Mouse (Mus musculus) MEL (cell line): ENCODE results near the gene Pigp. TPM values are rescaled to one million over a fixed set of nuclear protein-coding genes. Genes with fewer than 3 reads are reported as not detected.
A peak's percentile ranks its signal among the peaks of the same experiment; 100 is the strongest.

ENCODE experiments used
- DNase-seq: peaks from one replicate; pipeline ENCODE4 v3.0.0; 2011; ENCODE audit warnings: low read depth, low spot score
- H3K27ac ChIP-seq: 2 replicates; pipeline ENCODE4 v1.5.1; 2012; ENCODE audit warnings: low read depth, mild to moderate bottlenecking, control low read depth, low read length, moderate library complexity; ENCODE audit not compliant: control insufficient read depth
- H3K27me3 ChIP-seq, 2 experiments: fragments of 150-350 bp in 1 of 2; sonication (generic) in 1 of 2; 2 replicates each; pipeline ENCODE4 v1.6.1; 2012; ENCODE audit warnings: low read length in 2 of 2, mild to moderate bottlenecking in 2 of 2, improper control_type of control experiment in 1 of 2, moderate library complexity in 1 of 2; ENCODE audit not compliant: insufficient read depth in 2 of 2, control insufficient read depth in 1 of 2
- H3K36me3 ChIP-seq, 2 experiments: 2 replicates each; pipeline ENCODE4 v1.6.1; 2012 to 2014; ENCODE audit warnings: low read length in 2 of 2, improper control_type of control experiment in 1 of 2, inconsistent platforms in 1 of 2, mild to moderate bottlenecking in 1 of 2; ENCODE audit not compliant: insufficient read depth in 2 of 2, control insufficient read depth in 1 of 2
- H3K4me1 ChIP-seq, 2 experiments: fragments of 150-350 bp in 1 of 2; sonication (generic) in 1 of 2; 2 replicates each; pipeline ENCODE4 v1.6.1; 2012; ENCODE audit warnings: low read length in 2 of 2, improper control_type of control experiment in 1 of 2, mild to moderate bottlenecking in 1 of 2; ENCODE audit not compliant: insufficient read depth in 2 of 2, control insufficient read depth in 1 of 2
- H3K4me3 ChIP-seq, 2 experiments: fragments of 150-350 bp in 1 of 2; sonication (generic) in 1 of 2; 2 replicates each; pipeline ENCODE4 v1.5.1; 2012; ENCODE audit warnings: low read depth in 2 of 2, low read length in 2 of 2, mild to moderate bottlenecking in 2 of 2, moderate library complexity in 2 of 2, control low read depth in 1 of 2, improper control_type of control experiment in 1 of 2; ENCODE audit not compliant: control insufficient read depth in 1 of 2, insufficient read depth in 1 of 2
- H3K79me2 ChIP-seq: 2 replicates; pipeline ENCODE4 v1.6.1; 2012; ENCODE audit warnings: mild to moderate bottlenecking, low read length, moderate library complexity; ENCODE audit not compliant: control insufficient read depth, poor library complexity, insufficient read depth
- H3K9ac ChIP-seq: 2 replicates; pipeline ENCODE4 v1.6.1; 2012; ENCODE audit warnings: low read depth, mild to moderate bottlenecking, control low read depth, low read length, moderate library complexity; ENCODE audit not compliant: control insufficient read depth, poor library complexity, severe bottlenecking
- H3K9me3 ChIP-seq: fragments of 150-350 bp; sonication (generic); replicated peaks from 2 replicates; pipeline ENCODE4 v1.6.1; 2012; ENCODE audit warnings: mild to moderate bottlenecking, low read length, improper control_type of control experiment, moderate library complexity; ENCODE audit not compliant: insufficient read depth
- BHLHE40 ChIP-seq: IDR thresholded peaks from 2 replicates; pipeline ENCODE4 v1.6.1; 2012; ENCODE audit warnings: low read depth, mild to moderate bottlenecking, inconsistent platforms, low read length, improper control_type of control experiment, borderline replicate concordance
- CHD1 ChIP-seq: IDR thresholded peaks from 2 replicates; pipeline ENCODE4 v1.6.1; 2012; ENCODE audit warnings: low read depth, mild to moderate bottlenecking, inconsistent platforms, low read length, improper control_type of control experiment
- CHD2 ChIP-seq: IDR thresholded peaks from 2 replicates; pipeline ENCODE4 v1.6.1; 2011; ENCODE audit warnings: low read length, improper control_type of control experiment
- ELF1 ChIP-seq: IDR thresholded peaks from 2 replicates; pipeline ENCODE4 v1.6.1; 2014; ENCODE audit warnings: low read depth, mild to moderate bottlenecking, inconsistent platforms, low read length, improper control_type of control experiment, moderate library complexity
- EP300 ChIP-seq, 2 experiments: IDR thresholded peaks; 2 replicates each; pipeline ENCODE4 v1.6.1; 2011; ENCODE audit warnings: improper control_type of control experiment in 2 of 2, low read length in 2 of 2, low read depth in 1 of 2, mild to moderate bottlenecking in 1 of 2
- ETS1 ChIP-seq: IDR thresholded peaks from 2 replicates; pipeline ENCODE4 v1.6.1; 2012; ENCODE audit warnings: low read depth, mild to moderate bottlenecking, inconsistent platforms, low read length, improper control_type of control experiment, moderate library complexity
- GATA1 ChIP-seq: IDR thresholded peaks from 2 replicates; pipeline ENCODE4 v1.6.1; 2011; ENCODE audit warnings: low read depth, low read length, improper control_type of control experiment
- HCFC1 ChIP-seq: IDR thresholded peaks from 2 replicates; pipeline ENCODE4 v1.6.1; 2012; ENCODE audit warnings: low read depth, mild to moderate bottlenecking, inconsistent platforms, low read length, improper control_type of control experiment, moderate library complexity
- MAX ChIP-seq: IDR thresholded peaks from 2 replicates; pipeline ENCODE4 v1.6.1; 2011; ENCODE audit warnings: low read length, improper control_type of control experiment
- MXI1 ChIP-seq: IDR thresholded peaks from 2 replicates; pipeline ENCODE4 v1.6.1; 2011; ENCODE audit warnings: mild to moderate bottlenecking, low read depth, low read length, improper control_type of control experiment
- MYB ChIP-seq: IDR thresholded peaks from 2 replicates; pipeline ENCODE4 v1.6.1; 2011; ENCODE audit warnings: mild to moderate bottlenecking, low read depth, low read length, improper control_type of control experiment
- RCOR1 ChIP-seq: IDR thresholded peaks from 2 replicates; pipeline ENCODE4 v1.6.1; 2012; ENCODE audit warnings: low read depth, mild to moderate bottlenecking, inconsistent platforms, low read length, improper control_type of control experiment
- SIN3A ChIP-seq: IDR thresholded peaks from 2 replicates; pipeline ENCODE4 v1.6.1; 2012; ENCODE audit warnings: low read length, improper control_type of control experiment, inconsistent platforms
- TAL1 ChIP-seq: IDR thresholded peaks from 2 replicates; pipeline ENCODE4 v1.6.1; 2012; ENCODE audit warnings: mild to moderate bottlenecking, inconsistent platforms, low read length, moderate library complexity, mixed read lengths
- TBP ChIP-seq: IDR thresholded peaks from 2 replicates; pipeline ENCODE4 v1.8.0; 2011; ENCODE audit warnings: low read depth, low read length, improper control_type of control experiment
- TCF12 ChIP-seq: IDR thresholded peaks from 2 replicates; pipeline ENCODE4 v1.6.1; 2014; ENCODE audit warnings: low read depth, mild to moderate bottlenecking, inconsistent platforms, low read length, improper control_type of control experiment, moderate library complexity
- UBTF ChIP-seq: IDR thresholded peaks from 2 replicates; pipeline ENCODE4 v1.6.1; 2012; ENCODE audit warnings: low read depth, mild to moderate bottlenecking, inconsistent platforms, low read length, improper control_type of control experiment, moderate library complexity, borderline replicate concordance; ENCODE audit not compliant: insufficient read depth
- USF1 ChIP-seq: IDR thresholded peaks from 2 replicates; pipeline ENCODE4 v1.6.1; 2014; ENCODE audit warnings: low read depth, mild to moderate bottlenecking, inconsistent platforms, low read length, improper control_type of control experiment, moderate library complexity
- ZKSCAN1 ChIP-seq: IDR thresholded peaks from 2 replicates; pipeline ENCODE4 v1.6.1; 2012; ENCODE audit warnings: low read depth, mild to moderate bottlenecking, inconsistent platforms, low read length, improper control_type of control experiment, moderate library complexity
- polyA plus RNA-seq, 2 experiments: library from polyadenylated mRNA; stranded (reverse) in 1 of 2; unstranded in 1 of 2; fragments of >175 nt in 1 of 2; fragments of >200 nt in 1 of 2; gene quantifications; 2 replicates each; pipeline versions ENCODE4 v1.2.1 to v1.2.4; 2012; ENCODE audit warnings: low replicate concordance in 2 of 2, low read depth in 1 of 2; ENCODE audit not compliant: insufficient read length in 2 of 2, insufficient read depth in 1 of 2, missing spikeins in 1 of 2
- total RNA-seq: library from RNA; depleted of rRNA; stranded (reverse); fragments of 300-350 nt; gene quantifications from 2 replicates; pipeline ENCODE4 v1.2.3, GENCODE M21; 2012

The Pigp gene
- total and polyA plus RNA-seq, 3 experiments: 27.1 to 47.3 TPM; not detected in 1

DNA sequence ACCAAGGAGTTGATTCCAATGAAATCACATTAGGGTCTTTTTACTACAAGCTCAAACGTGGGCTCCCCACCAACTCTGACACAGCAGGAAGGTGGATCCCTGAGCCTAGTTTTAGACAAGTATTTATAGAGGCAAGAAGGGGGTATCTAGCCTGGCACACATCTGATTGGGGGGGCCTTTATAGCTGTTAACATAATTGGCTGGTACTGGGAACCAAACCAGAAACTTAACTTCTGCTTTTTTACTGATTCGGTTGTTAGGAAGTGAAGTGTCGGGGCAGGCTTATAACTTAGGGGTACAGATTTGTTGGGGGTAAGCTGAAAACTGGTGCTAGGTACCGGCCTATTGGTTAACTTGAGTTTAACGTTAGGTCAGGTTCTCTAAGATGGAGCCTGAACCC is 51.4 kb downstream of the Pigp start:
- H3K79me2 ChIP-seq: no peaks in the 10 kb centered on the region
- DNase-seq: peak; percentile 60
- no peak for TF ChIP-seq UBTF
- TF ChIP-seq RCOR1: peak; percentile 52
- no peak for TF ChIP-seq CHD2
- no peak for TF ChIP-seq ZKSCAN1
- no peak for TF ChIP-seq BHLHE40
- TF ChIP-seq EP300 (IDR thresholded peaks at IDR 0.05; ENCODE audit: low read depth in 1 of 2, low read length in 2 of 2): peak; percentile 35 to 39; a peak in 2 of 4 replicates
- TF ChIP-seq ETS1: peak; percentile 27; the same call in 1 of the 2 replicates
- no peaks in the 10 kb centered on the region for H3K9me3 ChIP-seq
- H3K4me3 ChIP-seq: no peak overlapping the region
- no peaks in the 10 kb centered on the region for H3K27me3 ChIP-seq
- peaks cover 0 to 26% of the 10 kb centered on the region in 2 experiments; a peak in 2 of 4 replicates for H3K36me3 ChIP-seq
- H3K9ac ChIP-seq: no peak overlapping the region
- H3K27ac ChIP-seq: no peak overlapping the region
- H3K4me1 ChIP-seq: peaks cover 22 to 39% of the 10 kb centered on the region in 2 experiments

GRCm38 (mm10) chr16:94317752-94318151 is 53.9 kb downstream of the Pigp start:
- Histone ChIP-seq H3K27ac (no peak overlapping the region), H3K27me3 (no peaks in the 10 kb centered on the region)
- DNase-seq: peak; percentile 59
- TF ChIP-seq MYB (no peak), TCF12 (peak; percentile 42), EP300 (IDR thresholded peaks at IDR 0.05; ENCODE audit: low read depth in 1 of 2, low read length in 2 of 2) (peak; percentile 31 to 43; a peak in 1 of 4 replicates), GATA1 (peak; percentile 72), CHD1 (no peak), TBP (no peak), USF1 (no peak), UBTF (no peak), MAX (no peak), ETS1 (peak; percentile 77), MXI1 (peak; percentile 36; the same call in 1 of the 2 replicates), RCOR1 (peak; percentile 40), TAL1 (no peak), ELF1 (0 out of 2 replicates have a peak, but pooled peaks have one; percentile 52), HCFC1 (peak; percentile 28; the same call in 1 of the 2 replicates), SIN3A (peak; percentile 47)
- TF ChIP-seq, all 39 proteins: peak for 9
- peaks cover 1% of the 10 kb centered on the region; the same call in 1 of the 2 replicates for H3K79me2 ChIP-seq
- no peaks in the 10 kb centered on the region for H3K9me3 ChIP-seq
- peaks cover 23 to 33% of the 10 kb centered on the region in 2 experiments for H3K4me1 ChIP-seq
- peak overlapping the region; percentile 11; the same call in 1 of the 2 replicates for H3K9ac ChIP-seq
- peaks cover 0 to 28% of the 10 kb centered on the region in 2 experiments; a peak in 2 of 4 replicates for H3K36me3 ChIP-seq
- H3K4me3 ChIP-seq: 0 out of 4 replicates have a peak overlapping the region, but pooled peaks of 1 of the 2 experiments have one; percentile 1
